Mouse (Mus musculus) limb, embryonic 13.5 days (tissue): ENCODE results near the gene Mbnl2. TPM values are rescaled to one million over a fixed set of nuclear protein-coding genes. Genes with fewer than 3 reads are reported as not detected.
"Not testable (repeated sequence)": the region's sequence is repeated elsewhere in the genome, so short reads cannot be mapped to it uniquely, and the experiment has no call there.

Experiments
- ATAC-seq: fragments of 200-750 bp; cut with Nextera tagmentation; 2 replicates; pipeline ENCODE4 v1.8.0; 2017; ENCODE audit warnings: low read depth, moderate number of reproducible peaks, moderate TSS enrichment; ENCODE audit not compliant: low FRiP score
- H3K27ac ChIP-seq: fragments of 300-500 bp; sonication (generic); 2 replicates; pipeline ENCODE4 v1.5.1; 2015; ENCODE audit warnings: inconsistent platforms, mild to moderate bottlenecking, moderate library complexity
- H3K27me3 ChIP-seq: fragments of 300-500 bp; sonication (generic); 2 replicates; pipeline ENCODE4 v1.6.1; 2015; ENCODE audit warnings: mild to moderate bottlenecking, inconsistent platforms
- H3K36me3 ChIP-seq: fragments of 300-500 bp; sonication (generic); 2 replicates; pipeline ENCODE4 v1.6.1; 2015; ENCODE audit warnings: inconsistent platforms, mild to moderate bottlenecking, moderate library complexity
- H3K4me1 ChIP-seq: fragments of 300-500 bp; sonication (generic); 2 replicates; pipeline ENCODE4 v1.6.1; 2015; ENCODE audit warnings: inconsistent platforms
- H3K4me2 ChIP-seq: fragments of 300-500 bp; sonication (generic); replicated peaks from 2 replicates; pipeline ENCODE4 v1.6.1; 2015; ENCODE audit warnings: inconsistent platforms, mild to moderate bottlenecking, moderate library complexity
- H3K4me3 ChIP-seq: fragments of 300-500 bp; sonication (generic); 2 replicates; pipeline ENCODE4 v1.5.1; 2015; ENCODE audit warnings: moderate library complexity, mild to moderate bottlenecking, inconsistent platforms
- H3K9ac ChIP-seq: fragments of 300-500 bp; sonication (generic); 2 replicates; pipeline ENCODE4 v1.6.1; 2015; ENCODE audit warnings: mild to moderate bottlenecking, inconsistent platforms
- H3K9me3 ChIP-seq: fragments of 300-500 bp; sonication (generic); 2 replicates; pipeline ENCODE4 v1.6.1; 2016; ENCODE audit warnings: inconsistent platforms
- WGBS: fragments of 180-500 bp; shearing (Covaris S2); methylation state at CpG from one replicate; pipeline ENCODE4 v1.1.7; 2015; 5-methylcytosine and 5-hydroxymethylcytosine counted together
- polyA plus RNA-seq: library from polyadenylated mRNA; unstranded; fragments of >200 nt; fragmentation: Nextera tagmentation; extraction: Ambion mirVana; gene quantifications from 2 replicates; pipeline ENCODE4 v1.2.1, GENCODE M21; 2015

Mbnl2 gene
- polyA plus RNA-seq, 1 experiment from 2014 or later: 127 TPM

GRCm38 (mm10) chr14:120355742-120356440 lies 80.4 kb downstream of the Mbnl2 start:
- ATAC-seq: peak; percentile 22; the same call in 1 of the 2 replicates
- Histone ChIP-seq H3K9ac (no peak overlapping the region), H3K36me3 (peaks cover 24% of the 10 kb centered on the region), H3K9me3 (no peaks in the 10 kb centered on the region), H3K4me1 (peaks cover 46% of the 10 kb centered on the region), H3K4me3 (no peak overlapping the region), H3K4me2 (peak overlapping the region; percentile 51; the same call in 1 of the 2 replicates), H3K27me3 (no peaks in the 10 kb centered on the region), H3K27ac (peak overlapping the region; percentile 86)
- 75% methylated on average over 10 of the region's 10 CpGs for WGBS

- ATAC-seq: no peak
- H3K4me3 ChIP-seq: no peak overlapping the region
- H3K27me3 ChIP-seq: no peaks in the 10 kb centered on the region
- no peaks in the 10 kb centered on the region for H3K9me3 ChIP-seq
- peaks cover 42% of the 10 kb centered on the region for H3K4me1 ChIP-seq
- no peak overlapping the region for H3K9ac ChIP-seq
- H3K27ac ChIP-seq: no peak overlapping the region
- H3K36me3 ChIP-seq: peaks cover 24% of the 10 kb centered on the region
- H3K4me2 ChIP-seq: no peak overlapping the region
- WGBS: 94% methylated on average over 19 of the region's 19 CpGs
Measured at GRCm38 (mm10) chr14:120357321-120358070, 82.0 kb downstream of the Mbnl2 start.

GRCm38 (mm10) chr14:120359608-120360007 lies 84.1 kb downstream of the Mbnl2 start:
- H3K27ac ChIP-seq, ATAC-seq: not testable (repeated sequence)
- WGBS: 97% methylated on average over 8 of the region's 8 CpGs

GRCm38 (mm10) chr14:120361121-120361520 lies 85.7 kb downstream of the Mbnl2 start:
- Histone ChIP-seq H3K36me3 (peaks cover 32% of the 10 kb centered on the region), H3K27ac (no peak overlapping the region), H3K27me3 (no peaks in the 10 kb centered on the region), H3K9ac (no peak overlapping the region), H3K4me2 (no peak overlapping the region), H3K9me3 (no peaks in the 10 kb centered on the region), H3K4me1 (peaks cover 16% of the 10 kb centered on the region), H3K4me3 (no peak overlapping the region)
- no peak for ATAC-seq
- WGBS: 80% methylated on average over 6 of the region's 6 CpGs

More at GRCm38 (mm10) chr14:120359608-120360007, 84.1 kb downstream of the Mbnl2 start:
- not testable (repeated sequence) for H3K4me2 ChIP-seq, H3K9ac ChIP-seq, H3K4me3 ChIP-seq, H3K9me3 ChIP-seq, H3K27me3 ChIP-seq
- Histone ChIP-seq H3K36me3 (peaks cover 32% of the 10 kb centered on the region), H3K4me1 (peaks cover 29% of the 10 kb centered on the region)

- ATAC-seq: no peak
- H3K4me2 ChIP-seq: no peak overlapping the region
- no peak overlapping the region for H3K27ac ChIP-seq
- peaks cover 21% of the 10 kb centered on the region for H3K4me1 ChIP-seq
- no peaks in the 10 kb centered on the region for H3K9me3 ChIP-seq
- peaks cover 29% of the 10 kb centered on the region for H3K36me3 ChIP-seq
- no peak overlapping the region for H3K9ac ChIP-seq
- H3K27me3 ChIP-seq: no peaks in the 10 kb centered on the region
- no peak overlapping the region for H3K4me3 ChIP-seq
- WGBS: 74% methylated on average over 8 of the region's 8 CpGs
Measured at GRCm38 (mm10) chr14:120362409-120362992, 87.0 kb downstream of the Mbnl2 start.

- Histone ChIP-seq H3K9me3 (no peaks in the 10 kb centered on the region), H3K4me1 (peaks cover 28% of the 10 kb centered on the region), H3K9ac (no peak overlapping the region), H3K4me3 (no peak overlapping the region), H3K4me2 (no peak overlapping the region), H3K36me3 (peaks cover 24% of the 10 kb centered on the region), H3K27me3 (no peaks in the 10 kb centered on the region), H3K27ac (no peak overlapping the region)
- WGBS: 65% methylated on average over 8 of the region's 8 CpGs
- no peak for ATAC-seq
Measured at GRCm38 (mm10) chr14:120363090-120363818, 87.8 kb downstream of the Mbnl2 start.

- Histone ChIP-seq H3K36me3 (peaks cover 11% of the 10 kb centered on the region), H3K9me3 (no peaks in the 10 kb centered on the region), H3K27ac (no peak overlapping the region), H3K27me3 (no peaks in the 10 kb centered on the region), H3K4me1 (peaks cover 47% of the 10 kb centered on the region), H3K4me2 (no peak overlapping the region), H3K9ac (no peak overlapping the region), H3K4me3 (no peak overlapping the region)
- 92% methylated on average over 4 of the region's 4 CpGs for WGBS
- no peak for ATAC-seq
Measured at GRCm38 (mm10) chr14:120365088-120365487, 89.6 kb downstream of the Mbnl2 start.

- 91% methylated on average over 8 of the region's 8 CpGs for WGBS
- no peak for ATAC-seq
- no peak overlapping the region for H3K4me3 ChIP-seq
Measured at GRCm38 (mm10) chr14:120366962-120367361, 91.5 kb downstream of the Mbnl2 start.

GRCm38 (mm10) chr14:120367589-120367988 lies 92.1 kb downstream of the Mbnl2 start:
- H3K9me3 ChIP-seq: no peaks in the 10 kb centered on the region
- 80% methylated on average over 4 of the region's 4 CpGs for WGBS
- ATAC-seq: no peak
- H3K4me3 ChIP-seq: no peak overlapping the region
- H3K4me1 ChIP-seq: peaks cover 65% of the 10 kb centered on the region
- no peaks in the 10 kb centered on the region for H3K27me3 ChIP-seq
- 0 out of 2 replicates have a peak overlapping the region, but pooled peaks have one; percentile 29 for H3K27ac ChIP-seq
- peaks cover 8% of the 10 kb centered on the region for H3K36me3 ChIP-seq
- H3K4me2 ChIP-seq: no peak overlapping the region
- no peak overlapping the region for H3K9ac ChIP-seq

More at GRCm38 (mm10) chr14:120366962-120367361, 91.5 kb downstream of the Mbnl2 start:
- no peak overlapping the region for H3K9ac ChIP-seq
- no peak overlapping the region for H3K27ac ChIP-seq
- H3K36me3 ChIP-seq: peaks cover 8% of the 10 kb centered on the region
- H3K27me3 ChIP-seq: no peaks in the 10 kb centered on the region
- no peaks in the 10 kb centered on the region for H3K9me3 ChIP-seq
- peaks cover 63% of the 10 kb centered on the region for H3K4me1 ChIP-seq
- no peak overlapping the region for H3K4me2 ChIP-seq

GRCm38 (mm10) chr14:120368456-120368855 lies 93.0 kb downstream of the Mbnl2 start:
- no peak overlapping the region for H3K9ac ChIP-seq
- H3K4me2 ChIP-seq: 0 out of 2 replicates have a peak overlapping the region, but pooled peaks have one; percentile 23
- no peaks in the 10 kb centered on the region for H3K27me3 ChIP-seq
- 38% methylated on average over 5 of the region's 5 CpGs for WGBS
- no peak for ATAC-seq
- H3K27ac ChIP-seq: peak overlapping the region; percentile 28; the same call in 1 of the 2 replicates
- no peak overlapping the region for H3K4me3 ChIP-seq
- H3K36me3 ChIP-seq: peaks cover 4% of the 10 kb centered on the region
- peaks cover 68% of the 10 kb centered on the region for H3K4me1 ChIP-seq
- no peaks in the 10 kb centered on the region for H3K9me3 ChIP-seq

GRCm38 (mm10) chr14:120368914-120369391 lies 93.5 kb downstream of the Mbnl2 start:
- WGBS: 22% methylated on average over 8 of the region's 8 CpGs
- peak; percentile 45; the same call in 1 of the 2 replicates for ATAC-seq
- no peak overlapping the region for H3K4me3 ChIP-seq

More at GRCm38 (mm10) chr14:120368914-120369391, 93.5 kb downstream of the Mbnl2 start:
- Histone ChIP-seq H3K36me3 (no peaks in the 10 kb centered on the region; the same call in 1 of the 2 replicates), H3K27me3 (no peaks in the 10 kb centered on the region), H3K9me3 (no peaks in the 10 kb centered on the region), H3K27ac (peak overlapping the region; percentile 28; the same call in 1 of the 2 replicates), H3K9ac (no peak overlapping the region), H3K4me1 (peaks cover 73% of the 10 kb centered on the region), H3K4me2 (0 out of 2 replicates have a peak overlapping the region, but pooled peaks have one; percentile 23)
